Mouse (Mus musculus): Measurements from ENCODE around the gene Mtg1.

DNA sequence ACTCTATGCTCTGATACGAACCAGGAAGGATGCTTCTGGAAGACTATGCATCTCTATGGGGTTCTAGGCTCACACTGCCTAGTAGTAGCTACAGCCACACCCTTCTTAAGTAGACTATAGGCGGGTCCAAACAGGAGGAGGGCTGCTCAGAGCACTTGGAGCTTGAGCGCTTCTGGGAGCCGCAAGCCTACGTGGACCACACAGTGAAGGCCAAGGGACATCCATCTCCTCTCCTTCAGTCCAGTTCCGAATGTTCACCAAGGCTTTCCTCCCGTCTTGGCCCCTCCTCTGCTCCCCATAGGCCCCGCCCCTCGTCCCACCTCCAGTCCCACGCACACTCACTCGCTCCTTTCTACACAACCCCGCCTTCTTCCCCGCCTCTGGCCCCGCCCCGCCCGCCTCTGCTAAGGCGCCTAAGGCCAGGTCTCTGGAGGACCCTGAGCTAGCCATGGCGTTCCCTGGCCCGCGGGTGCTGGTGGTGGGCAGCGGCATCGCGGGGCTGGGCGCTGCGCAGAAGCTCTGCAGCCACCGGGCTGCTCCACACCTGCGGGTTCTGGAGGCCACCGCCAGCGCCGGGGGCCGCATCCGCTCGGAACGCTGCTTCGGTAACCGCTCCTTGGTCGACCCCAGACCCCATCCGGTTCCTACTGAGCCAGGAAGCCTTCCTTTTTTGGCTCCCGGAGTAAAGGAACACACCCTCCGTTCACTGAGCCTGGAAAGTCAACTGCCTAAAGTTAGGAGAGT lies 11.9 kb upstream of the Mtg1 start:
- TF ChIP-seq POLR2A (IDR thresholded peaks at IDR 0.05; ENCODE audit: control insufficient read depth, low read depth, low read length) (0 out of 2 replicates have a peak, but pooled peaks have one; percentile 48), CTCF (IDR thresholded peaks at IDR 0.05; ENCODE audit: control insufficient read depth, insufficient read depth, insufficient replicate concordance, low read depth, low read length) (no peak)
